Mouse (Mus musculus): ENCODE measurements around the gene Map4k2. TPM values are rescaled to one million over a fixed set of nuclear protein-coding genes. Genes with fewer than 3 reads are reported as not detected.
A peak's percentile ranks its signal among the peaks of the same experiment; 100 is the strongest.

Map4k2 gene
- polyA plus RNA-seq, 1 experiment from 2014 or later = 17.2 TPM

DNA sequence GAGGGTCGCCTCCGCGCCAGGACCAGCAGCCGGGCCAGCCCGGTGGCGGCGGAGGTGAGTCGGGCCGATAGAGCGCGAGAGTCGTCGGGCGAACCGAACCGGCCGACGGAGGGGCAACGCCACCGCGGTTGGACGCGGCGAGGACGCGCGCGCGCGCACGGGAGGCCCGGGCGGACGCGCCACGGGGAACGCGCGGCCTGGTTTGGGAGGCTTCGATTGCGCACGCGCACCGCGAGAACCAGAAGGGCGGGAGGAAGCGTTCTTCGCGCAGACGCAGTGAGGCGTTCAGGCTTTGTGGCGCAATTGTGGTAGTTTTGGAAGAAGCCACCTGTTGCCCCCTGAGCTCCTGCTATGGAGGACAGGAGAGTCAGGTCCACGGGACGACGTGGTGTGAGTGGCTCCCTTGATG is 23.4 kb downstream of the Map4k2 start:
- Histone ChIP-seq H3K4me2 (ENCODE audit: low read depth, low read length) (peak overlapping the region; percentile 88), H3K4me3 (ENCODE audit: low read length) (peak overlapping the region; percentile 99), H3K4me1 (ENCODE audit: control insufficient read depth, insufficient read depth, low read length) (peaks cover 26% of the 10 kb centered on the region), H3K27ac (ENCODE audit: low read length) (peak overlapping the region; percentile 98), H3K36me3 (ENCODE audit: control insufficient read depth, insufficient read depth) (peaks cover 33% of the 10 kb centered on the region), H3K9ac (ENCODE audit: low read length) (peak overlapping the region; percentile 100), H3K9me3 (replicated peaks; ENCODE audit: control insufficient read depth, low read length) (no peaks in the 10 kb centered on the region), H3K27me3 (ENCODE audit: control insufficient read depth, insufficient read depth, low read length) (no peaks in the 10 kb centered on the region)
- ATAC-seq (replicated peaks; ENCODE audit: extremely low read depth, insufficient read depth, low FRiP score) = peak; percentile 4
- WGBS = under 1% methylated on average over 55 of the region's 55 CpGs

DNA sequence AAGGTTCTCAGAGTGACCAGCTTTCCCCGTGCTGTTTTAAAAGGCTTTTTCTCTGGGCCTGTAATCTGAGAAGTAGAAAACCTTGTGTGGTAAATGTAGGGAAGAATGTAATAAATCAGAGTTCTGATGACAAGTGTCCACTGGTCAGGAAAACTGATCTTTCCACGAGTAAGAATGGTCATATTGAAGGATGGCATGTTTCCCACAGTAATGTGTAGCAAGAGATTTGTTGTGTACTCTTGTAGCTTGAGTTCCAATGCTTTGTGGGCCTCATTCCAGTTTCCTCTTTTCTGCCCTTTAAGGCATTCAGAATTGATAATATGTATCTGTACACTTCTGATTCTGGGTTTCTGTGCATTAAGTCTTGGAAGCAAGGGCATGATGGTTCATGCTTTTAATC is 23.9 kb downstream of the Map4k2 start:
- 1% methylated on average over 2 of the region's 2 CpGs for WGBS
- peak overlapping the region; percentile 88 for H3K4me2 ChIP-seq (ENCODE audit: low read depth, low read length)
- H3K4me1 ChIP-seq (ENCODE audit: control insufficient read depth, insufficient read depth, low read length) = peaks cover 26% of the 10 kb centered on the region
- H3K9ac ChIP-seq (ENCODE audit: low read length) = peak overlapping the region; percentile 100
- ATAC-seq (replicated peaks; ENCODE audit: extremely low read depth, insufficient read depth, low FRiP score) = no peak
- peak overlapping the region; percentile 98 for H3K27ac ChIP-seq (ENCODE audit: low read length)
- no peaks in the 10 kb centered on the region for H3K9me3 ChIP-seq (replicated peaks; ENCODE audit: control insufficient read depth, low read length)
- H3K4me3 ChIP-seq (ENCODE audit: low read length) = peak overlapping the region; percentile 99
- peaks cover 37% of the 10 kb centered on the region for H3K36me3 ChIP-seq (ENCODE audit: control insufficient read depth, insufficient read depth)
- H3K27me3 ChIP-seq (ENCODE audit: control insufficient read depth, insufficient read depth, low read length) = no peaks in the 10 kb centered on the region

DNA sequence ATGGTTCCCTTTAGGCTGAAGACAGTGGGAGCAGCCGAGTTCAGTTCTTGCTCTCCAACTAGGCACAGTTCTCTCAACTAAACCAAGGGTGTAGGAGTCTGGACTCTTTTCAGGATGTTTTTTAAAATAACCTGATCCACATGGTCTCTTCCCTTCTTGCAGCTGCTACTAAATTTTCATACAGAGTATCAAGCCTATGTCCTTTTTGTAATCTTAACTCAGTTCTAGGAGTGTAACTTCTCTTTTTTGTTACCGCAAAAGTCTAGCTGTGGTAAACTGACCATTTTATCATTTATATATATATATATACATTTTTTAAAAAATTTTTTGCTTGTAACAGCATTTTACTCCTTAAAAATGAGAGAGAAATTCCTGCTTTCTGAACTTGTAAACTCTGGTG is 29.2 kb downstream of the Map4k2 start:
- H3K36me3 ChIP-seq (ENCODE audit: control insufficient read depth, insufficient read depth) = peaks cover 80% of the 10 kb centered on the region
- WGBS = 95% methylated on average over 2 of the region's 2 CpGs
- peaks cover 17% of the 10 kb centered on the region for H3K4me1 ChIP-seq (ENCODE audit: control insufficient read depth, insufficient read depth, low read length)
- H3K4me2 ChIP-seq (ENCODE audit: low read depth, low read length) = no peak overlapping the region
- H3K9ac ChIP-seq (ENCODE audit: low read length) = no peak overlapping the region
- H3K9me3 ChIP-seq (replicated peaks; ENCODE audit: control insufficient read depth, low read length) = no peaks in the 10 kb centered on the region
- no peaks in the 10 kb centered on the region for H3K27me3 ChIP-seq (ENCODE audit: control insufficient read depth, insufficient read depth, low read length)
- no peak overlapping the region for H3K27ac ChIP-seq (ENCODE audit: low read length)
- no peak overlapping the region for H3K4me3 ChIP-seq (ENCODE audit: low read length)
- no peak for ATAC-seq (replicated peaks; ENCODE audit: extremely low read depth, insufficient read depth, low FRiP score)

DNA sequence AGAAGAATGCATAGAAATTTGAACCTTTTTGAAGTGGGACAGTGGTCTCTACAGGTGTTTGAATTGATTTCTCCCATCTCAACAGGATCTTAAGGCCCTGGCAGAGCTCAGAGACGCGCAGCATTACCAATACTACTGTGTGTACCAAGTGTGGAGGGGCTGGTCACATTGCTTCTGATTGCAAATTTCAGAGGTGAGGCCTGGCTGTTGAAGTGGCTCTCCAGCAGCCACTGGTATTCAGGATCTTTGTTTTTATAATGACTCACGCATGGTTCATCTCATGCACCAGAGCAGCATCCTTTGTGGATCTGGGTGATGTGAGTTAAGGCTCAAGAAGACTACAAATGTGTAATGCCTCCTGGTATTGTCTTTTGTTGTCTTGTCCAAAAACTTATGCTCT is 31.5 kb downstream of the Map4k2 start:
- WGBS = 85% methylated on average over 3 of the region's 3 CpGs
- H3K9me3 ChIP-seq (replicated peaks; ENCODE audit: control insufficient read depth, low read length) = no peaks in the 10 kb centered on the region
- peaks cover 84% of the 10 kb centered on the region for H3K36me3 ChIP-seq (ENCODE audit: control insufficient read depth, insufficient read depth)
- H3K4me3 ChIP-seq (ENCODE audit: low read length) = no peak overlapping the region
- no peak overlapping the region for H3K9ac ChIP-seq (ENCODE audit: low read length)
- H3K4me1 ChIP-seq (ENCODE audit: control insufficient read depth, insufficient read depth, low read length) = peaks cover 14% of the 10 kb centered on the region
- ATAC-seq (replicated peaks; ENCODE audit: extremely low read depth, insufficient read depth, low FRiP score) = no peak
- H3K27me3 ChIP-seq (ENCODE audit: control insufficient read depth, insufficient read depth, low read length) = no peaks in the 10 kb centered on the region
- no peak overlapping the region for H3K4me2 ChIP-seq (ENCODE audit: low read depth, low read length)
- no peak overlapping the region for H3K27ac ChIP-seq (ENCODE audit: low read length)

DNA sequence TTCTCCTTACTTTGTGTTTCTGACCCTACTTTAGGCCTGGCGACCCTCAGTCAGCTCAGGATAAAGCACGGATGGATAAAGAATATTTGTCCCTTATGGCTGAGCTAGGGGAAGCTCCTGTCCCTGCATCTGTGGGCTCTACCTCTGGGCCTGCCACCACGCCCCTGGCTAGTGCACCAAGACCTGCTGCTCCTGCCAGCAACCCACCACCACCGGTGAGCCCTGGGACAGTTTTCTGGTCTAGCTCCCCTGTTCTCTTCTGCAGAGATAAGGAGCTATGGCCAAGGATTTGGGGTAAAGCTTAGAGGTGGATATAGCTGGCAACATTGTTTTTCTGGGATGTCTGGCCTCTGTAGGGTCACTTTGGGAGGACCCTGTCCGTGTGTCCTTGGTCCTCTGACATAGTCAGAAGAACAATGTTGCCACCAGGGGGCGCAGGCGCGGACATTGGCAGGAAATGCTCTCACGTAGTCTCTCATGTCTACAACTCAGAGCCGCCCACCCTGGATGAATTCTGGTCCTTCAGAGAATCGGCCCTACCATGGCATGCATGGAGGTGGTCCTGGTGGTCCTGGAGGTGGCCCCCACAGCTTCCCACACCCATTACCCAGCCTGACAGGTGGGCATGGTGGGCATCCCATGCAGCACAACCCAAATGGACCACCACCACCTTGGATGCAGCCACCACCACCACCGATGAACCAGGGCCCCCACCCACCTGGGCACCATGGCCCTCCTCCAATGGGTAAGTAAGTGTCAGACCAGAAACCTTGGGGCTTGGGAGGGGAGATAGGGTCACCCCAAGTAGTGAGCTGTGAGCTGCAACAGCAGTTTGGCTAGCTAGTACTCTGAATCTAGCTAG is 32.8 kb downstream of the Map4k2 start:
- no peak overlapping the region for H3K4me3 ChIP-seq (ENCODE audit: low read length)
- H3K36me3 ChIP-seq (ENCODE audit: control insufficient read depth, insufficient read depth) = peaks cover 86% of the 10 kb centered on the region
- H3K27me3 ChIP-seq (ENCODE audit: control insufficient read depth, insufficient read depth, low read length) = no peaks in the 10 kb centered on the region
- no peak overlapping the region for H3K9ac ChIP-seq (ENCODE audit: low read length)
- H3K27ac ChIP-seq (ENCODE audit: low read length) = peak overlapping the region; percentile 57
- peak; percentile 64 for ATAC-seq (replicated peaks; ENCODE audit: extremely low read depth, insufficient read depth, low FRiP score)
- H3K9me3 ChIP-seq (replicated peaks; ENCODE audit: control insufficient read depth, low read length) = no peaks in the 10 kb centered on the region
- 51% methylated on average over 12 of the region's 12 CpGs for WGBS
- no peak overlapping the region for H3K4me2 ChIP-seq (ENCODE audit: low read depth, low read length)
- H3K4me1 ChIP-seq (ENCODE audit: control insufficient read depth, insufficient read depth, low read length) = peaks cover 16% of the 10 kb centered on the region

DNA sequence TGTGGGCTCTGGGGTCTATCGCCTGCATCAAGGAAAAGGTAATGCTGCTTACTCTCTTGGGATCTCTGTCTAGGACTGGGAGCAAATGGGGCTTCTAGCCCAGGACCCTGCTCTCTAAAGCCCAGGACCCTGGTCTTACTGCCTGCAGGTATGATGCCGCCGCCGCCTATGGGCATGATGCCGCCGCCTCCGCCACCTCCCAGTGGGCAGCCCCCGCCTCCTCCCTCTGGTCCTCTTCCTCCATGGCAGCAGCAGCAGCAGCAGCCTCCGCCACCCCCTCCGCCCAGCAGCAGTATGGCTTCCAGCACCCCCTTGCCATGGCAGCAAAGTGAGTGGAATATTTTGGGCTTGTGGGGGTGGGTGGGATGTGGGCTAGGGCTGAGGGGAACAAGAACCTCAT is 33.6 kb downstream of the Map4k2 start:
- 94% methylated on average over 10 of the region's 10 CpGs for whole genome bisulfite sequencing
- Histone ChIP-seq H3K9me3 (replicated peaks; ENCODE audit: control insufficient read depth, low read length) (no peaks in the 10 kb centered on the region), H3K4me2 (ENCODE audit: low read depth, low read length) (no peak overlapping the region), H3K36me3 (ENCODE audit: control insufficient read depth, insufficient read depth) (peaks cover 80% of the 10 kb centered on the region), H3K27me3 (ENCODE audit: control insufficient read depth, insufficient read depth, low read length) (no peaks in the 10 kb centered on the region), H3K27ac (ENCODE audit: low read length) (no peak overlapping the region), H3K4me3 (ENCODE audit: low read length) (no peak overlapping the region), H3K9ac (ENCODE audit: low read length) (no peak overlapping the region), H3K4me1 (ENCODE audit: control insufficient read depth, insufficient read depth, low read length) (peaks cover 16% of the 10 kb centered on the region)
- ATAC-seq (replicated peaks; ENCODE audit: extremely low read depth, insufficient read depth, low FRiP score) = no peak

DNA sequence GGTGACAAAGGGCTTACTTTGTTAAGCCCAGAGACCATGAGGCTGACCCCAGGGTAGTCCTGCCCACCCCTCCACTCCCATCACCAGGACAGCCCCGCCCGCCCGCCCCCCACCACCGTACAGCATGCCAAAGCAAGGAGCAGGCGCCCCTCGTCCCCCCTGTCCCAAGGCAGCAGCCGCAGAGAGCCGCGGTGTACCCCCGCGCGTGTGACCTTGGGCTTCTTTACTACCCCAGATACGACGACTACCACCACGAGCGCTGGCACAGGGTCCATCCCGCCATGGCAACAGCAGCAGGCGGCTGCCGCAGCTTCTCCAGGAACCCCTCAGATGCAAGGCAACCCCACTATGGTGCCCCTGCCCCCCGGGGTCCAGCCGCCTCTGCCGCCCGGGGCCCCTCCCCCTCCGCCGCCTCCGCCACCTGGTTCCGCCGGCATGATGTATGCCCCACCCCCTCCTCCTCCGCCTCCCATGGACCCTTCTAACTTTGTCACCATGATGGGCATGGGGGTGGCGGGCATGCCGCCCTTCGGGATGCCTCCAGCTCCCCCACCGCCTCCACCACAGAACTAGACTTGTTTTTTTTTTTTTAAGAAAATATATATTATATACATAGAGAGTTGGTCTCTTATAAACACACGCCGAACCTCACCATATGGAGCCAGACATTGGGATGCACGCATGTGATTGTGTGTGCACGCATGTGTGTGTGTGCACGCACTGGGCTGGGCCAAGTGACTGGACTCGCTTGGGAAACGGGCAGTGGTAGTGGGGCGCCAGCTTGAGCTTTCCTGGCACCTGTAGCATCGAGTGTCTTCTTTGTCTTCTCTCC is 34.7 kb downstream of the Map4k2 start:
- 87% methylated on average over 38 of the region's 42 CpGs for WGBS
- no peak overlapping the region for H3K9ac ChIP-seq (ENCODE audit: low read length)
- H3K36me3 ChIP-seq (ENCODE audit: control insufficient read depth, insufficient read depth) = peaks cover 72% of the 10 kb centered on the region
- no peaks in the 10 kb centered on the region for H3K9me3 ChIP-seq (replicated peaks; ENCODE audit: control insufficient read depth, low read length)
- no peak overlapping the region for H3K27ac ChIP-seq (ENCODE audit: low read length)
- H3K4me3 ChIP-seq (ENCODE audit: low read length) = no peak overlapping the region
- no peaks in the 10 kb centered on the region for H3K27me3 ChIP-seq (ENCODE audit: control insufficient read depth, insufficient read depth, low read length)
- H3K4me1 ChIP-seq (ENCODE audit: control insufficient read depth, insufficient read depth, low read length) = peaks cover 16% of the 10 kb centered on the region
- ATAC-seq (replicated peaks; ENCODE audit: extremely low read depth, insufficient read depth, low FRiP score) = no peak
- no peak overlapping the region for H3K4me2 ChIP-seq (ENCODE audit: low read depth, low read length)

DNA sequence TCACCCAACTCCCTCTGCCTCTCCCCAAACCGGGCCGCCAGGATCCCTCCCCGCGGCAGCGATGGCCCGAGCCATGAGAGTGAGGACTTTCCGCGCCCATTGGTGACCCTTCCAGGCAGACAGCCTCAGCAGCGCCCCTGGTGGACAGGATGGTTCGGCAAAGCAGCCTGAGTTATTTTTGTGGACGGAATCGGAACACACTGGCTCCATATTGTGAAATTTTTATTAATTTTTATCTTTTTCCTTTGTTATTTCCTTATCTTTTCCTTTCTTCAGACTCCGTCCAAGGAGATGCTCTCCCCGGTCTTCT is 35.3 kb downstream of the Map4k2 start:
- Histone ChIP-seq H3K4me2 (ENCODE audit: low read depth, low read length) (no peak overlapping the region), H3K9ac (ENCODE audit: low read length) (no peak overlapping the region), H3K4me3 (ENCODE audit: low read length) (no peak overlapping the region), H3K9me3 (replicated peaks; ENCODE audit: control insufficient read depth, low read length) (no peaks in the 10 kb centered on the region), H3K4me1 (ENCODE audit: control insufficient read depth, insufficient read depth, low read length) (peaks cover 16% of the 10 kb centered on the region), H3K27ac (ENCODE audit: low read length) (no peak overlapping the region), H3K27me3 (ENCODE audit: control insufficient read depth, insufficient read depth, low read length) (no peaks in the 10 kb centered on the region), H3K36me3 (ENCODE audit: control insufficient read depth, insufficient read depth) (peaks cover 66% of the 10 kb centered on the region)
- no peak for ATAC-seq (replicated peaks; ENCODE audit: extremely low read depth, insufficient read depth, low FRiP score)
- 73% methylated on average over 14 of the region's 14 CpGs for WGBS

DNA sequence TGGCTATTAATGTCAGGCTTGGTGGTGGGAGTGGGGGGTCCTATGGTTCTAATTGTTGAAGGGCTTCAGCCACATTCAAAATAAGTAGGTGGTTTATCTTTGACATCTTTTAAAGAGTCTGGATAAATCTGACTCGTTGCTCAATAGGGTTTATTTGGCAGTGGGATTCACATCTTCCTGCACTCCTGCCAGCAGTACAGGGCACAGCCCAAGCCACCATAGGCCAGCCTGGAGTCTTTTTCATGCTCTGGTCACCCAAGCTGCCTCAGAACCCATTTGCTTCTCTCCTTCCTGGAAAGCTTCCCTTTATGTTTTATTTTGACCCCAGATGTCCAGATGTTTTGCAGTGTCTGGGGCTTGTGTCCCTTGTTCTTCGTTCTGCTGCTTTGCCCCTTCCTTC is 35.7 kb downstream of the Map4k2 start:
- no peaks in the 10 kb centered on the region for H3K27me3 ChIP-seq (ENCODE audit: control insufficient read depth, insufficient read depth, low read length)
- H3K9ac ChIP-seq (ENCODE audit: low read length) = no peak overlapping the region; the same call in 1 of the 2 replicates
- H3K9me3 ChIP-seq (replicated peaks; ENCODE audit: control insufficient read depth, low read length) = no peaks in the 10 kb centered on the region
- H3K4me2 ChIP-seq (ENCODE audit: low read depth, low read length) = no peak overlapping the region
- no peak for ATAC-seq (replicated peaks; ENCODE audit: extremely low read depth, insufficient read depth, low FRiP score)
- 76% methylated on average over 2 of the region's 2 CpGs for WGBS
- H3K36me3 ChIP-seq (ENCODE audit: control insufficient read depth, insufficient read depth) = peaks cover 61% of the 10 kb centered on the region
- H3K4me1 ChIP-seq (ENCODE audit: control insufficient read depth, insufficient read depth, low read length) = peaks cover 16% of the 10 kb centered on the region
- no peak overlapping the region for H3K4me3 ChIP-seq (ENCODE audit: low read length)
- peak overlapping the region; percentile 84 for H3K27ac ChIP-seq (ENCODE audit: low read length)
